Mouse (Mus musculus): Measurements from ENCODE around the gene Cradd. TPM values are rescaled to one million over a fixed set of nuclear protein-coding genes. Genes with fewer than 3 reads are reported as not detected.

Cradd gene
- polyA plus RNA-seq, 2 experiments = 3.2 to 3.6 TPM

DNA sequence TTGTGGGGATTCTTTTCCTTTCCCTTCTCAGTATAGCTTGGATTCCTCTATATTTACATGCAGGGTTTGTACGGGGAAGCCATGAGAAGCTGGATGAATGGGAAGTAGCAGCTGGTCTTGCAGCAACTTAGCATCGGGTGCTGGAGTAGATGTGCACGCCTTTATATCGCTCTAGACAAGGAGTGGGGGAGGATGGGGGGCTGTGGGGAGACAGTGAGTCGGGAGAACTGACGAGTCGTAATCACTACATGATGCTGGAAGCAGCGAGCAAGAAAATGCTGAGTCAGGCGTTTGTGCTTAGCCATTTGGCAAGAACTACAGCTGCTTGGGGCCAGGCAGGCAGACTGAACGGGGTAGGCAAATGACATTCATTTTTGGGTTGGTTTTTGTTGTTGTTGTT is 142.4 kb downstream of the Cradd start:
- Histone ChIP-seq H3K4me1 (replicated peaks; ENCODE audit: control insufficient read depth in 2 of 2, insufficient read depth in 2 of 2, low read length in 1 of 2) (peaks cover 0 to 2% of the 10 kb centered on the region in 2 experiments; a peak in 2 of 4 replicates), H3K27ac (no peak overlapping the region), H3K4me2 (ENCODE audit: low read depth) (no peak overlapping the region), H3K9ac (replicated peaks) (no peak overlapping the region), H3K4me3 (ENCODE audit: insufficient read depth in 1 of 2, low read depth in 2 of 2, low read length in 2 of 2) (no peak overlapping the region), H3K36me3 (replicated peaks; ENCODE audit: control insufficient read depth, insufficient read depth, low read depth) (no peaks in the 10 kb centered on the region), H3K9me3 (ENCODE audit: control insufficient read depth, low read length) (no peaks in the 10 kb centered on the region), H3K27me3 (ENCODE audit: control insufficient read depth, insufficient read depth, low read length) (no peaks in the 10 kb centered on the region)
- 26% methylated on average over 10 of the region's 10 CpGs for WGBS (ENCODE audit: insufficient replicate concordance)
- ATAC-seq (ENCODE audit: insufficient read depth) = no peak
- TF ChIP-seq CTCF (IDR thresholded peaks at IDR 0.05; ENCODE audit: low read depth) (no peak), EP300 (IDR thresholded peaks at IDR 0.05; ENCODE audit: low read depth) (no peak)
- DNase-seq (ENCODE audit: low read depth in 3 of 3, low spot score in 3 of 3) = no peak

DNA sequence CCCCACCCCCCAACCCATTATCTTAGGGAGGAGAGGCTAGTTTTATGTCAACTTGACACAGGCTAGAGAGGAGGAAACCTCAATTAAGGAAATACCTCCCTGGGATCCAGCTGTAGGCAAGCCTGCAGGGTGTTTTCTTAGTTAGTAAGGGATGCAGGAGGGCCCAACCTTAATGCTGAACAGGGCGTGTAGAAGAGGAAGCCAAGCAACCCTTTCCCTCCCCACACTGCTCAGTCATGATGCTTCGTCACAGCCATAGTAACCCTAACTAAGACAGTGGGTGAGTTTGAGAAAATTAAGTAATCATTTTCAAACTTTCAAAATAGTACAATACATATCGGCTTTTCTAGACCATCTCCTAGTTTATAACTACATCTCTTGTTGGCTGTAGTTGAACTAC is 143.0 kb downstream of the Cradd start:
- Histone ChIP-seq H3K27ac (no peak overlapping the region), H3K4me3 (ENCODE audit: insufficient read depth in 1 of 2, low read depth in 2 of 2, low read length in 2 of 2) (no peak overlapping the region), H3K9ac (replicated peaks) (no peak overlapping the region), H3K4me2 (ENCODE audit: low read depth) (no peak overlapping the region), H3K4me1 (replicated peaks; ENCODE audit: control insufficient read depth in 2 of 2, insufficient read depth in 2 of 2, low read length in 1 of 2) (peaks cover 0 to 2% of the 10 kb centered on the region in 2 experiments; a peak in 2 of 4 replicates), H3K9me3 (ENCODE audit: control insufficient read depth, low read length) (no peaks in the 10 kb centered on the region), H3K36me3 (replicated peaks; ENCODE audit: control insufficient read depth, insufficient read depth, low read depth) (no peaks in the 10 kb centered on the region), H3K27me3 (ENCODE audit: control insufficient read depth, insufficient read depth, low read length) (no peaks in the 10 kb centered on the region)
- 49% methylated on average over 3 of the region's 3 CpGs for WGBS (ENCODE audit: insufficient replicate concordance)
- DNase-seq (ENCODE audit: low read depth in 3 of 3, low spot score in 3 of 3) (no peak), ATAC-seq (ENCODE audit: insufficient read depth) (no peak)
- TF ChIP-seq EP300 (IDR thresholded peaks at IDR 0.05; ENCODE audit: low read depth) (no peak), CTCF (IDR thresholded peaks at IDR 0.05; ENCODE audit: low read depth) (no peak)

DNA sequence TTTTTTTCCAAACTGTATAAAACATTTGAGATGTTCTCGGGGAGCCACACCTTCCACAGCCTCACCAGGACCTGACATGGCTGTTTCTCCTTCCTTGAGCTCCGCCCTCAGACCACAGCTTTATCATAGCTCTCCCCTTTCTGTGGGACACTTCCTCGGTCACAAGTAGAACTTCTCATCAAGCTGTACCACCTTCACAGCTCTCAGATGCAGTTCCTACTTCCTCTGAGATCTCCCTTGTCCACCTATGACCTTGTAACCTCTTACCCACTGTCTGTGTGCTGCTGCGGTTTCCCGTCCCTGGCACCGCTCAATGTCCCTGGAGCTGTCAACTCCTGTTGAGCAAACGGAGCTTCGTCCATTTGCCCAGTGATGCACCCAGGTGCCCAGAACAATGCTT is 143.8 kb downstream of the Cradd start:
- H3K27ac ChIP-seq = no peak overlapping the region
- no peak overlapping the region for H3K9ac ChIP-seq (replicated peaks)
- no peak overlapping the region for H3K4me2 ChIP-seq (ENCODE audit: low read depth)
- DNase-seq (ENCODE audit: low read depth in 3 of 3, low spot score in 3 of 3) (no peak), ATAC-seq (ENCODE audit: insufficient read depth) (no peak)
- no peak overlapping the region for H3K4me3 ChIP-seq (ENCODE audit: insufficient read depth in 1 of 2, low read depth in 2 of 2, low read length in 2 of 2)
- WGBS (ENCODE audit: insufficient replicate concordance) = 8% methylated on average over 8 of the region's 8 CpGs
- TF ChIP-seq CTCF (IDR thresholded peaks at IDR 0.05; ENCODE audit: low read depth) (no peak), EP300 (IDR thresholded peaks at IDR 0.05; ENCODE audit: low read depth) (no peak)
- no peaks in the 10 kb centered on the region for H3K36me3 ChIP-seq (replicated peaks; ENCODE audit: control insufficient read depth, insufficient read depth, low read depth)
- H3K9me3 ChIP-seq (ENCODE audit: control insufficient read depth, low read length) = no peaks in the 10 kb centered on the region
- peaks cover 0 to 2% of the 10 kb centered on the region in 2 experiments; a peak in 2 of 4 replicates for H3K4me1 ChIP-seq (replicated peaks; ENCODE audit: control insufficient read depth in 2 of 2, insufficient read depth in 2 of 2, low read length in 1 of 2)
- H3K27me3 ChIP-seq (ENCODE audit: control insufficient read depth, insufficient read depth, low read length) = no peaks in the 10 kb centered on the region

DNA sequence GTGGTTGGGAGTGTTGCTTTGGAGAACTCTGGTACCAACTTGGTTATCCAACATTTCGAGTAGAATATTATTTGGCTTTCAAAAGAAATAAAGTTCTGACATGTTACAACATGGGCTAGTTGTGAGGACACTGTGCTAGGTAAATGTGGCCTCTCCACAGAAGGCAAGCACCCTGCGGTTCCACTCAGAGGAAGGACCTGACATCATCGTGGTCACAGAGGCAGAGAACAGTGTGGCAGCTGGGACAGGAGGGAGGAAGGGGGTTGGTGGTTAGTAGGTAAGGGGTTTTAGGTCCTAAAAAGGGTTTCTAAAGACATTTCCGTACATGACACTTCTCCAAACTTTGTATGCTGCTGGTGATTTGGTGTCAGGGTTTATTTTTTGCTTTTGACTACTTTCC is 145.1 kb downstream of the Cradd start:
- no peak overlapping the region for H3K27ac ChIP-seq
- WGBS (ENCODE audit: insufficient replicate concordance) = 20% methylated on average over 4 of the region's 4 CpGs
- DNase-seq (ENCODE audit: low read depth in 3 of 3, low spot score in 3 of 3) = no peak

DNA sequence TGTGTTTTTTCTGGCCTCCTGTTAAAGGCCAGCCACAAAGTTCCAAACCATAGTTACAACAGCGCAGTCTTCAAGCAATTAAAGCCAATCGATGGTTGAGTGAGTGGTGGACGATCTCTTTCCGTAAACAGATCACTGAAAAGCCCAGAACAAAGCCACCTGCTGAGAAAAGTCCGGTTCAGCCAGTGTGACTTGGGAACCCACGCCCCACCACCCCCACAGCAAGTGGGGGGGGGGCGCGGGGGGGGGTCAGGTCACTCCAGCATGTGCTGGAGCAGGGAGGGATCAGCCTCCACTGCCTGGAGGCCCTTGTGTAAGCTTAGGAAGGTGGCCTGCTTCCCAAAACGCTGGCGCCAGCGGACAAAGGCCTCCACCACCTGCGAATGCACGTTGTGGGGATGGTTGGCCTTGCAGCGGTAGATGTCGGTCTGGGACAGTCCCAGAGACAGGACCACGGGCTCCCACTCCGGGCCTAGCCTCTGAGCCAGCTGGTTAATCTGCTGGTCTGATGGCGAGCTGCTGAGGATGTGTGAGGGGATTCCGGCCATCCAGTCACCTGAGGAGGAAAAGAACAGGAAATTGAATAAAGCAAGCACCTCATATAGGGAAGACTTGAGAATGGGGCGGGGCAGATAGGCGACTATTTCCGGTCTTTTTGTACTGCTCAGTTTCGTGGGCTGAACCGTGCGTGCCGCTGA is 148.4 kb downstream of the Cradd start:
- H3K27me3 ChIP-seq (ENCODE audit: control insufficient read depth, insufficient read depth, low read length) = no peaks in the 10 kb centered on the region
- TF ChIP-seq EP300 (IDR thresholded peaks at IDR 0.05; ENCODE audit: low read depth) = no peak
- no peak for TF ChIP-seq CTCF (IDR thresholded peaks at IDR 0.05; ENCODE audit: low read depth)
- H3K36me3 ChIP-seq (replicated peaks; ENCODE audit: control insufficient read depth, insufficient read depth, low read depth) = no peaks in the 10 kb centered on the region
- H3K27ac ChIP-seq = no peak overlapping the region
- ATAC-seq (ENCODE audit: insufficient read depth) (no peak), DNase-seq (ENCODE audit: low read depth in 3 of 3, low spot score in 3 of 3) (no peak)
- 71% methylated on average over 26 of the region's 26 CpGs for WGBS (ENCODE audit: insufficient replicate concordance)
- H3K9me3 ChIP-seq (ENCODE audit: control insufficient read depth, low read length) = no peaks in the 10 kb centered on the region
- H3K9ac ChIP-seq (replicated peaks) = no peak overlapping the region
- H3K4me3 ChIP-seq (ENCODE audit: insufficient read depth in 1 of 2, low read depth in 2 of 2, low read length in 2 of 2) = no peak overlapping the region
- H3K4me2 ChIP-seq (ENCODE audit: low read depth) = no peak overlapping the region
- no peaks in the 10 kb centered on the region for H3K4me1 ChIP-seq (replicated peaks; ENCODE audit: control insufficient read depth in 2 of 2, insufficient read depth in 2 of 2, low read length in 1 of 2)

More for the DNA sequence above, 145.1 kb downstream of the Cradd start:
- peaks cover 0 to 2% of the 10 kb centered on the region in 2 experiments; a peak in 2 of 4 replicates for H3K4me1 ChIP-seq (replicated peaks; ENCODE audit: control insufficient read depth in 2 of 2, insufficient read depth in 2 of 2, low read length in 1 of 2)
- H3K36me3 ChIP-seq (replicated peaks; ENCODE audit: control insufficient read depth, insufficient read depth, low read depth) = no peaks in the 10 kb centered on the region
- no peak for ATAC-seq (ENCODE audit: insufficient read depth)
- H3K4me2 ChIP-seq (ENCODE audit: low read depth) = no peak overlapping the region
- no peak overlapping the region for H3K9ac ChIP-seq (replicated peaks)
- no peaks in the 10 kb centered on the region for H3K27me3 ChIP-seq (ENCODE audit: control insufficient read depth, insufficient read depth, low read length)
- no peak overlapping the region for H3K4me3 ChIP-seq (ENCODE audit: insufficient read depth in 1 of 2, low read depth in 2 of 2, low read length in 2 of 2)
- TF ChIP-seq CTCF (IDR thresholded peaks at IDR 0.05; ENCODE audit: low read depth) = no peak
- TF ChIP-seq EP300 (IDR thresholded peaks at IDR 0.05; ENCODE audit: low read depth) = no peak
- H3K9me3 ChIP-seq (ENCODE audit: control insufficient read depth, low read length) = no peaks in the 10 kb centered on the region
